Mouse (Mus musculus): ENCODE measurements at regions not wholly inside any gene's neighbourhood (a gene's known extent, or its start where the extent isn't known, plus 50 kb on each side); places are given as distances from the start of the nearest gene placed in this dataset.

DNA sequence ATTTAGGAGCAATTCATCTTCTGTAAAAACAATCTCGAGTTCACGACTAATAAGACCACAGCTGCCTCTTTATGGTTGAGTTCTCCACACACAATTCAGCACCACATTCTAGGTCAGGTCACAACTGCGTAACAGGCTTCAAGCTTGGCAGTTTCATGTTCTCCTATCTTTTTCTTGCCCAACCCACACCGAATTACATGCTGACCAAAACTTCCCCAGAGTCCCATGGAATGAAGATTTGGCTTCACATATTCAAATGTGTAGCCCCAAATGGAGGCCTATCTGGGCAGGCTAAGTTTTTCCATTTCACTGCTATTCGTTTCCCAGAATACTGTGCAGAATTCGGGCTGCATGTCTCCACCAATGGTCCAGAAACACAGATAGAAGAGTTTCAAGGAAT lies 167.5 kb upstream of the Slc25a13 start:
- no peak for TF ChIP-seq E2F4 (IDR thresholded peaks at IDR 0.05; ENCODE audit: borderline replicate concordance, low read depth, low read length)
- TF ChIP-seq CHD2 (IDR thresholded peaks at IDR 0.05; ENCODE audit: low read length) = no peak
- TF ChIP-seq SMC3 (IDR thresholded peaks at IDR 0.05; ENCODE audit: low read depth, low read length) = no peak
- no peak for TF ChIP-seq CTCF (IDR thresholded peaks at IDR 0.05 in 2 of 3, conservative IDR thresholded peaks at IDR 0.05 in 1 of 3; ENCODE audit: control insufficient read depth in 1 of 3, insufficient read depth in 1 of 3, low read depth in 2 of 3, low read length in 3 of 3, poor library complexity in 1 of 3, severe bottlenecking in 1 of 3)
- no peak for TF ChIP-seq POLR2A (IDR thresholded peaks at IDR 0.05; ENCODE audit: control insufficient read depth in 1 of 2, insufficient read depth in 1 of 2, low read depth in 1 of 2, low read length in 2 of 2, poor library complexity in 1 of 2)

Data from MEL (cell line).